Mouse (Mus musculus) left cerebral cortex, adult 2 months (tissue): ENCODE results near the gene Hydin. TPM values are rescaled to one million over a fixed set of nuclear protein-coding genes. Genes with fewer than 3 reads are reported as not detected.
A peak's percentile ranks its signal among the peaks of the same experiment; 100 is the strongest.

Experiments
- DNase-seq, 2 experiments: peaks; one replicate each; pipeline ENCODE4 v3.0.0; 2021 to 2022; ENCODE audit warnings: low spot score in 2 of 2, mixed read lengths in 1 of 2; ENCODE audit errors: extremely low spot score in 1 of 2
- H3K27ac ChIP-seq: fragments of 200-600 bp; 2 replicates; pipeline ENCODE4 v1.8.1; 2022
- H3K4me3 ChIP-seq: fragments of 200-600 bp; 2 replicates; pipeline ENCODE4 v1.8.1; 2022
- CTCF ChIP-seq: fragments of 200-600 bp; IDR thresholded peaks from 2 replicates; pipeline ENCODE4 v1.8.1; 2022; ENCODE audit warnings: antibody characterized with exemption, mild to moderate bottlenecking, moderate library complexity
- intact Hi-C: fragments of 180-260 bp; cut with DNase I; formaldehyde crosslinking; loops from one replicate; pipeline ENCODE4 v1.15.1; 2025
- microRNA-seq, 2 experiments: library from miRNA; unstranded; fragments of <30 nt; microRNA quantifications; one replicate each; pipeline ENCODE4 v1.2.0; 2021
- total RNA-seq, 2 experiments: library from RNA; stranded (reverse); gene quantifications; 2 replicates each; pipeline ENCODE4 v1.2.3; 2021

The Hydin gene
- total RNA-seq, 2 experiments from 2014 or later = 0.50 to 0.63 TPM

DNA sequence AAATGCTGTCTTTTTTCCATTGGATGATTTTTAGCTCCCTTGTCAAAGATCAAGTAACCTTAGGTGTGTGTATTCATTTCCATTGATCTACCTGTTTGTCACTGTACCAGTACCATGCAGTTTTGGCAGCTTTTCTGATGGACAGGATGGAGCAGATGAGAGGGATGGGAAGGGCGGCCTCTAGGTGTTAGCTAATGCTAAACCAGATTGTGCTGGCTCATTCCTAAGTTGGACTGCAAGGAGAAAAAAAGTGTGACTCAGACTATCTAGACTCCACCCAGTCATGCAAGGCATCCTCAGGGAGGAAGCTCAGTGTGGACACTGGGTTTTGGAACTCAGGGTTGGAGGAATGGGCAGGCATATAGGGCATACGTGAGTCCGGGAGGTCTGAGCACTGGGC, 381.8 kb downstream of the Hydin start:
- intact Hi-C loops = loop anchor here (5.0 to 10.0 kb wide), 2 partner anchors 166 to 199 kb away; partner anchors contain the start of genes Cog4 and Sf3b3
- DNase-seq = no peak
- H3K27ac ChIP-seq = no peak overlapping the region
- no peak for TF ChIP-seq CTCF
- H3K4me3 ChIP-seq = no peak overlapping the region

GRCm38 (mm10) chr8:110649286-110649685, 382.5 kb downstream of the Hydin start:
- no peak for TF ChIP-seq CTCF
- H3K4me3 ChIP-seq = no peak overlapping the region
- DNase-seq = no peak
- intact Hi-C loops = loop anchor here (5.0 to 10.0 kb wide), 2 partner anchors 166 to 198 kb away; partner anchors contain the start of genes Cog4 and Sf3b3
- no peak overlapping the region for H3K27ac ChIP-seq

DNA sequence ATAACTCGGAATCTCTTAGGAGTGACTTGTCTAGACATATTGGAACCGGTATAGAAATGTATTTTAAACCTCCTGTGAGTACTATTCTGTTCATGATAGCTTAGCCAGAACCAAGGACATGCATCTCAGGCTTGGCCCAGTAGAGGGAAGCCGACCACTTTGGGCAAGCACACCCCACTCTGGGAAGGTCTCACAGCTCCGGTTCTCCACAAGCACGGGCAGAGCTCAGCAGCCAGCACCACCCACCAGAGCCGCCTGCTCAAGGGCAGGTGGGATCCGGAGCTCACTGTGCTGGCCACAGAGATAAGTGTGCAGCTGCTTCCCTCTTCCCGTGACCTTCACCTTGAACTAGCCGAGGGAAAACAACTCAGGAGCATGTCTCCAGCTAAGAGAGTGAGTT, 384.1 kb downstream of the Hydin start:
- intact Hi-C loops = no loop called here
- TF ChIP-seq CTCF = peak; percentile 28
- Histone ChIP-seq H3K27ac (no peak overlapping the region), H3K4me3 (no peak overlapping the region)
- DNase-seq = no peak

- no peak for DNase-seq
- intact Hi-C loops = no loop called here
- no peak overlapping the region for H3K4me3 ChIP-seq
- H3K27ac ChIP-seq = no peak overlapping the region
- TF ChIP-seq CTCF = no peak
Observed at GRCm38 (mm10) chr8:110651847-110652246, 385.1 kb downstream of the Hydin start.

DNA sequence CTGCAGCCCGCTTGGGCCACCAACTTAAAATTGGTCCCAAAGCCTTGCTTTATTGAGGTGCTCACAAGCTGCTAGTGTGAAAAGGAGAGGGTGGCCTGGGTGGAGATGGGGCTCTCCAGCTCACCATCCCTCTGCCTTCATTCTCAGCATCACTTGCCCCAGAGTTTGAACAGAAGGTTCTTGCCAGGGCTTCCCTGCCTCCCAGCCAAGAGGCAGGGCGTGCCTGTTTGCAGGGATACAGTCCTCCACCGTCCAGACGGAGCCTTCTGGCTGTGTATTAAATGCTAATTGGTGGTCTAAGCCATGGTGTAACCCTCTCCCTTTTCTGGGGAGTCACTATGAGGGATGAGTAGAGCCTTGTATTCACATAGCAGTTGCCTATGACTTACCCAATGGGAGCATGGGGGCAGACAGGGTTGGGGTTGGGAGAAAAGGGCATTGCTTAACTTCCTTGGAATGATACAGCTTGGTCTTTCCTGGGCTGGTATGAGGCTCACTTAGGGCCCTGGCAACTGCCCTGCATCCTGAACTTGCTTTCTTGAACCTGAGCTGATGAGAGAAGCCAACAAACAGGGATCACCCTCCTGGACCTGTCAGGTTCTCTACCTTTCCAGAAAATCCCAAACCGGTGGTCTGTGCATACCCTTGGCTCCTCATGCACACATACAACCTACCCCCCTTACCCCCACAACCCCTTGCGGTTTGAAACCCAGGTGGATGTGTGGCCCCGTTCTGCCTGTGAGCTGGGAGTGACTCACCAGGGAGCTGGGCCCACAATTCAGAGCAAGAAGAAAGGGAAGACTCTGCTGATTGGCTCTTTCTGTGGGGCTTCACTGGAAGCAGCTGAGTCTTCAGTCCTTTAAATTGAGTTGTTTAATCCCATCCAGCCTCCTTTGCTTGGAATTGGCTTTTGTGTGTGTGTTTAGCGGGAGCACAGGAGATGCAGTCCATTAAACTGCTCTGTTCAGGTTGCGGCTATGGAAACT, 387.6 kb downstream of the Hydin start:
- intact Hi-C loops = no loop called here
- Histone ChIP-seq H3K27ac (no peak overlapping the region), H3K4me3 (no peak overlapping the region)
- no peak for TF ChIP-seq CTCF
- DNase-seq = no peak

GRCm38 (mm10) chr8:110655827-110656226, 389.1 kb downstream of the Hydin start:
- TF ChIP-seq CTCF = no peak
- intact Hi-C loops = no loop called here
- Histone ChIP-seq H3K27ac (no peak overlapping the region), H3K4me3 (no peak overlapping the region)
- no peak for DNase-seq

GRCm38 (mm10) chr8:110657661-110658060, 390.9 kb downstream of the Hydin start:
- H3K4me3 ChIP-seq = no peak overlapping the region
- intact Hi-C loops = no loop called here
- H3K27ac ChIP-seq = no peak overlapping the region
- no peak for TF ChIP-seq CTCF
- DNase-seq = no peak

Small RNA genes within 50 kb of the gene (microRNA-seq; reads per million reads assigned to microRNA genes)
- gene Gm44489 (0 reads per million in 2 experiments), gene Gm47306 (0 reads per million in 2 experiments)

Other genes starting within 250 kb of the Hydin start
- gene Chst4, start 227.2 kb upstream of the Hydin start, total RNA-seq = under 1 TPM in 1 of 2 experiments, not detected in 1; 0.40 TPM
- gene Zfp612, start 187.2 kb upstream of the Hydin start, total RNA-seq = 10 to 100 TPM; 39.0 to 39.4 TPM
- not detected for gene Gm21964, start 165.8 kb upstream of the Hydin start, total RNA-seq
- gene Gm17720, start 164.2 kb upstream of the Hydin start, total RNA-seq = not detected
- 10 to 100 TPM; 20.4 to 26.8 TPM for gene Calb2, start 98.8 kb upstream of the Hydin start, total RNA-seq
- 1 to 10 TPM; 5.9 to 6.2 TPM for gene Cmtr2, start 51.3 kb upstream of the Hydin start, total RNA-seq